In the genomic region with DNA sequence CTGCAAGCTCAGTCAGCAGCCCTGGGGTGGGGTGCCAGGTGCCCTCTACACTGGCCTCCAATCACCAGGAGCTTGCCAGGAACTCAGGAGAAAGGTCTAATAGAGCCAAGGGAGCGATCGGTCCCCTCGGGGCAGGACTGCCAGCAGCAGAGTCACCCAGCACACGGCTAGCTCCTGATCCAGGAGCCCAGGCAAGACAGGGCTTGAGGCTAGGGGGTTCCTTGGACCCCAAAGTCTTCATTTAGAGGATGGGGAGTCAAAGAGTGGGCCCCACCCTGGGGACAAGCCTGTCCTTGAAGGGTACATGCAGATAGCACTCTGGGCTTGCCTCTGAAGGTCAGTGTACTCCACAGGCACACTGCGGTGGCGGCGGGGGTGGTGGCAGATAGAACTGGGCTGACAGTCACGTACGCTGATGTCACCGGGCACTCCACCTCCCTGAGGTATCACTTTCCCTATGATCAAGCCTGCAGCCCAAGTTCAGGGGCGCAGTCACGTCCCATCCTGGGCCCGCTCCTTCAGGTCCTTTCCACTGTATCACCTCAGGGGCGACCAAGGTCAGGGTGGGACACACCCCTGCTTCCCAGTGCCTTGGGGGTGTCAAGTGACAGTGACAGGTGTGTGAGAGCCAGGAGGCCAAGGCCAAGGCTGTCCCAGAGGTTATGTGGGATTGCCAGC, we compare ENCODE assay signal across 13 mouse cellular contexts.
DNase-seq lines count a peak whose midpoint lies in the region; ATAC-seq and TF ChIP-seq lines count a peak whose summit lies in the region.
"Had no signal": no experiment of that assay in that cellular context is flagged by ENCODE, and none has a peak within 500 bp of the region (broad histone marks: within the 10 kb centered on the region; RNA-seq: fewer than 3 reads in every experiment).

No protein-coding gene starts in this region.

- peaks cover 5% of the 10 kb centered on the region for H3K9me3 ChIP-seq in kidney, embryonic 15.5 days (replicated peaks)
- H3K9me3 ChIP-seq in heart, postnatal 0 days (replicated peaks; ENCODE audit: control insufficient read depth, low read length): peaks cover 5% of the 10 kb centered on the region; the same call in 1 of the 2 replicates
- no peaks in the 10 kb centered on the region for H3K9me3 ChIP-seq in neural tube, embryonic 15.5 days (replicated peaks)

- ATAC-seq in kidney, embryonic 15.5 days (replicated peaks; ENCODE audit: low FRiP score): 0 out of 2 replicates have a peak, but pooled peaks have one; percentile 29
- peak; percentile 72 for ATAC-seq in heart, postnatal 0 days (ENCODE audit: insufficient read depth, low read depth)
- no peak for ATAC-seq in granulocyte monocyte progenitor cell, adult 5-6 weeks (replicated peaks; ENCODE audit: poor library complexity, severe bottlenecking)
- no peak for ATAC-seq in neural tube, embryonic 15.5 days (ENCODE audit: low FRiP score)

- no peak for TF ChIP-seq EP300 in heart, postnatal 0 days (IDR thresholded peaks at IDR 0.05; ENCODE audit: low read depth)

- no peak overlapping the region for H3K27ac ChIP-seq in kidney, embryonic 15.5 days
- peak overlapping the region; percentile 59 for H3K27ac ChIP-seq in heart, postnatal 0 days (ENCODE audit: low read depth)
- H3K27ac ChIP-seq in neural tube, embryonic 15.5 days (replicated peaks): no peak overlapping the region
- H3K27ac ChIP-seq: embryonic facial prominence, embryonic 15.5 days; neural tube, embryonic 13.5 days had no signal

- H3K4me1 ChIP-seq in kidney, embryonic 15.5 days: 0 out of 2 replicates have a peak, but pooled peaks cover 2% of the 10 kb centered on the region
- peaks cover 9% of the 10 kb centered on the region; the same call in 1 of the 2 replicates for H3K4me1 ChIP-seq in heart, postnatal 0 days (ENCODE audit: control insufficient read depth, insufficient read depth)
- no peaks in the 10 kb centered on the region for H3K4me1 ChIP-seq in neural tube, embryonic 15.5 days
- H3K4me1 ChIP-seq: embryonic facial prominence, embryonic 15.5 days had no signal

- H3K9ac ChIP-seq in kidney, embryonic 15.5 days: no peak overlapping the region
- H3K9ac ChIP-seq in heart, postnatal 0 days (replicated peaks; ENCODE audit: low read depth, low read length): no peak overlapping the region
- H3K9ac ChIP-seq in neural tube, embryonic 15.5 days (replicated peaks): no peak overlapping the region
- H3K9ac ChIP-seq: embryonic facial prominence, embryonic 15.5 days; neural tube, embryonic 13.5 days had no signal

- DNase-seq in kidney, postnatal 25 days: no peak
- peak; percentile 73 for DNase-seq in adrenal gland, adult 2 months
- DNase-seq in gastrocnemius, postnatal 10 days: peak; percentile 47
- DNase-seq in heart, postnatal 0 days (ENCODE audit: low spot score): peak; percentile 17
- DNase-seq in right cerebral cortex, adult 18-20 months: no peak
- DNase-seq: cerebellum, adult 11-12 months; right cerebral cortex, postnatal 4 days; thymus, adult 18-20 months had no signal

- H3K4me3 ChIP-seq in kidney, embryonic 15.5 days (replicated peaks): no peak overlapping the region
- H3K4me3 ChIP-seq in heart, postnatal 0 days (ENCODE audit: low read depth, low read length): no peak overlapping the region
- no peak overlapping the region for H3K4me3 ChIP-seq in neural tube, embryonic 15.5 days (replicated peaks)
- H3K4me3 ChIP-seq: embryonic facial prominence, embryonic 15.5 days; neural tube, embryonic 13.5 days had no signal

- no peaks in the 10 kb centered on the region for H3K27me3 ChIP-seq in kidney, embryonic 15.5 days
- no peaks in the 10 kb centered on the region for H3K27me3 ChIP-seq in heart, postnatal 0 days (ENCODE audit: control insufficient read depth, insufficient read depth, low read length)
- H3K27me3 ChIP-seq in neural tube, embryonic 15.5 days (replicated peaks): no peaks in the 10 kb centered on the region; the same call in 1 of the 2 replicates
- H3K27me3 ChIP-seq: embryonic facial prominence, embryonic 15.5 days; neural tube, embryonic 13.5 days had no signal

- WGBS in kidney, embryonic 15.5 days: 79% methylated on average over 14 of the region's 14 CpGs
- WGBS in heart, postnatal 0 days: 54% methylated on average over 14 of the region's 14 CpGs
- WGBS in neural tube, embryonic 15.5 days: 92% methylated on average over 14 of the region's 14 CpGs

- H3K36me3 ChIP-seq in kidney, embryonic 15.5 days: no peaks in the 10 kb centered on the region
- H3K36me3 ChIP-seq in heart, postnatal 0 days (replicated peaks; ENCODE audit: control insufficient read depth, insufficient read depth, low read length): no peaks in the 10 kb centered on the region
- no peaks in the 10 kb centered on the region for H3K36me3 ChIP-seq in neural tube, embryonic 15.5 days
- H3K36me3 ChIP-seq: embryonic facial prominence, embryonic 15.5 days; neural tube, embryonic 13.5 days had no signal

- no peak for TF ChIP-seq CTCF in heart, postnatal 0 days (IDR thresholded peaks at IDR 0.05; ENCODE audit: low read depth)

- H3K4me2 ChIP-seq in kidney, embryonic 15.5 days: no peak overlapping the region
- no peak overlapping the region for H3K4me2 ChIP-seq in heart, postnatal 0 days (ENCODE audit: low read depth, low read length)
- no peak overlapping the region for H3K4me2 ChIP-seq in neural tube, embryonic 15.5 days
- H3K4me2 ChIP-seq: embryonic facial prominence, embryonic 15.5 days; neural tube, embryonic 13.5 days had no signal

Comparison
In these comparisons a context has a peak if more than half of its experiments do, and no peak if none do; other contexts are left out.
1. ATAC-seq: peak in kidney, embryonic 15.5 days (single experiment) and heart, postnatal 0 days (single experiment); none in granulocyte monocyte progenitor cell, adult 5-6 weeks (single experiment) and neural tube, embryonic 15.5 days (single experiment).
2. DNase-seq: peak in adrenal gland, adult 2 months (single experiment), gastrocnemius, postnatal 10 days (single experiment) and heart, postnatal 0 days (single experiment); none in kidney, postnatal 25 days (0 of 2) and right cerebral cortex, adult 18-20 months (single experiment).